Mouse (Mus musculus): ENCODE measurements around the gene Ttc39a. TPM values are rescaled to one million over a fixed set of nuclear protein-coding genes. Genes with fewer than 3 reads are reported as not detected.

Gene Ttc39a
- polyA plus RNA-seq, 1 experiment from 2014 or later = 2.0 TPM

DNA sequence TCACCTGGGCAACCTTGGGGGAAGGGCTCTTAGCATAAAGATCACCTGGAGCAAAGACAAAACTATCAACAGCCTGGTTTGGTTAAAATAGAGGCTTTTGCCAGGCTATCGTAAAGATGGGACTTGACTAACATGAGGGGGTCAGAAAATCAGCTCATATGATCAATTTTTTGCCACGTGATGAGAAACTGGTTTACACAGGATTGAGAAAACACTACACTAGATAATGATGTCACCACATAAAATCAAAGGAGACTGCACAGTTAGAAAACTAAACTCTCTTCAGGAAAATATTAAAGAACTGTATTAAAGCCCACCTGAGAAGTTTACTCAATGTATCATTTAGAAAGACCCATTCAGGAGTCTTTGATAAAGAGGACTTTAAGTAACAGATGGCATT is 68.7 kb downstream of the Ttc39a start:
- Histone ChIP-seq H3K9me3 (no peaks in the 10 kb centered on the region), H3K4me1 (peaks cover 28% of the 10 kb centered on the region), H3K4me2 (peak overlapping the region; percentile 64), H3K27ac (no peak overlapping the region), H3K4me3 (peak overlapping the region; percentile 97), H3K36me3 (replicated peaks) (no peaks in the 10 kb centered on the region), H3K27me3 (replicated peaks) (no peaks in the 10 kb centered on the region), H3K9ac (peak overlapping the region; percentile 2; the same call in 1 of the 2 replicates)
- ATAC-seq (replicated peaks) = no peak
- WGBS = 45% methylated on average over 2 of the region's 2 CpGs

DNA sequence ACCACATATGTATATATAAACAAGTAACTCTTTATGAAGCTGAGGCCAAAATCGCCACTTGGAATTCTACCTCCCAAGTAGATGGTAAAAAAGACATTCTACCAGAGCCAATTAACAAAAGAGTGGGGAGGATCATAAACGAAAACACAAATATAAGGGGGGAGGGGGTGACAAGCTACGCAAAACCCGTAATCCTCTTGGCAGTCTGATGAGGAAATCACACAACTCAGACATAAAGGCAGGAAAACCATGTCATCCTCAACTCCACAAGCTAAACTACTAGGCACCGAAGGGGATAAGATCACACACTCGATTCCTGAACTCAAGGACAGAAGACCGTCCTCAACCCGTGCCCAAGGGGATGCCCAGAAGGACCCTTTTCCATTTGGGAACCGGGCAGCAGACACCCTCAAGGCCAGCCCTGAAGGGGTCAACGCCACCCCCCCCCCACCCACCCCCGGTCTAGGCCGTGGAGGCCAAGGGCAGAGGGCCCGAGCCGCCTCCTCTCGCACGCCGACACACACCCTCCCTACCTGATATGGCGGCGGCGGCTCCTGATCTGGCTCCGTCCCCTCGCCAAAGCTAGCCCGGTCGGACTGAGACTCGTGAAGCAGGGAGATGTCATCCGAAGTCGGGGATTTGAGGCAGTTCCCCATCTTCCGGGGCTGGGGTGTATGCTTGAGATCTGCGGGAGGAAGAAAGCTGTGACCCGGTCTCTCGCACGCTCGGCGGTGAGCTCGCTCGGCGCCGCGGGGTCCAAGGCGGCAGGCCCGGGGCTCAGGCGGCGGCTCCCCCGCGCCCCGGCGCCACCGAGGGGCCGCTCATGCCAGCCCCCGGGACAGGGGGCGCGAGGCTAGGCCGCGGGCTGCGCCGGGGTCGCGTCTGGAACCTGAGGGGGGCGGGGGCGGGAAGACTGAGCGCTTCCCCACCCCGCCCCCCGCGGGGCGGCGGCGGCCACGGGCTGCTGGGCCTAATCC is 69.4 kb downstream of the Ttc39a start:
- WGBS = under 1% methylated on average over 57 of the region's 68 CpGs
- peaks cover 28% of the 10 kb centered on the region for H3K4me1 ChIP-seq
- H3K4me2 ChIP-seq = peak overlapping the region; percentile 64
- H3K4me3 ChIP-seq = peak overlapping the region; percentile 97
- peak overlapping the region; percentile 95 for H3K27ac ChIP-seq
- H3K36me3 ChIP-seq (replicated peaks) = no peaks in the 10 kb centered on the region
- H3K9me3 ChIP-seq = no peaks in the 10 kb centered on the region
- H3K27me3 ChIP-seq (replicated peaks) = no peaks in the 10 kb centered on the region
- ATAC-seq (replicated peaks) = peak; percentile 78
- peak overlapping the region; percentile 98 for H3K9ac ChIP-seq

DNA sequence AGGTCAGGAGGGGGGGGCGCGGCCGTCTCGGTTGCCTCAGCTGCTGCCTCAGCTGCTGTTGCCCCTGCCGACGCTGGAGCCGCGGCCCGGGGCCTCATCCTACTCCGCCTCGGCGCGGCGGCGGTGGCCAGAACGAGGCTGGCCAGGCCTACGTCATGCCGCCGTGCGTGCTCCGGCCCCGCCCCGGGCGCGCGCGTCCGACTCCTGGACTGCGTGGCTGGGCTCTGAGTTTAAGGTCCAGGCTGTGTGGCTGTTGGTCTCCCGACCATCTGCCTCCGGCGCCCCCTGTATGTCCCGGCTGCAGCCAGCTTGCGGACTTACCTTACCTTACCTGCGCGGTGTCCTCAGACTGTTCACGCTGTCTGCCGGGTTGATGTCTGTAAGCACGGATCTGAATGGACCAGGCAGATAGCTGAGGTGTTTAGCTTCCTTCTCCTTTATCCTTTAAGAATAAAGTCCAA is 70.2 kb downstream of the Ttc39a start:
- no peaks in the 10 kb centered on the region for H3K9me3 ChIP-seq
- H3K4me1 ChIP-seq = peaks cover 26% of the 10 kb centered on the region
- ATAC-seq (replicated peaks) = peak; percentile 100
- H3K27ac ChIP-seq = peak overlapping the region; percentile 95
- peak overlapping the region; percentile 98 for H3K9ac ChIP-seq
- H3K27me3 ChIP-seq (replicated peaks) = no peaks in the 10 kb centered on the region
- H3K4me2 ChIP-seq = peak overlapping the region; percentile 64
- peak overlapping the region; percentile 97 for H3K4me3 ChIP-seq
- no peaks in the 10 kb centered on the region for H3K36me3 ChIP-seq (replicated peaks)
- under 1% methylated on average over 38 of the region's 39 CpGs for WGBS

DNA sequence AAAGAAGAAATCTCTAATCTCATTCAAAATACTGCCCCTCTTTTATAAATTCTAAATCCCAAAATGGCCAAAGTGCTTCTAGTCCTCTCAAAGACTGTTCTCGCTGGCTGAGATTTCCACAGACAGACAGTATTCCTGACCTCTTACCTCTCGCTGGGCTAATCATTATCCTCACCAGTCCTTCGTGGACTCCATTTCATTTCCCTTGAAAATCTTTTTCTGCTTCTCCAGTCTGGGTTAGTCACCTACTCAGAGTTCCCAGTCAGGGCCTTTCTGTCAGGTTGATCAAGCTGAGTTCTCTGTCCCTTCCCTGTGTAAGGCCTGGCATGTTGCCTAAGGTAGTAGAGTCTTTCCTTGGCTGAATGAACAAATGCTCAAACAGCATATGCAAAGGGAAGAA is 71.0 kb downstream of the Ttc39a start:
- no peak for ATAC-seq (replicated peaks)

DNA sequence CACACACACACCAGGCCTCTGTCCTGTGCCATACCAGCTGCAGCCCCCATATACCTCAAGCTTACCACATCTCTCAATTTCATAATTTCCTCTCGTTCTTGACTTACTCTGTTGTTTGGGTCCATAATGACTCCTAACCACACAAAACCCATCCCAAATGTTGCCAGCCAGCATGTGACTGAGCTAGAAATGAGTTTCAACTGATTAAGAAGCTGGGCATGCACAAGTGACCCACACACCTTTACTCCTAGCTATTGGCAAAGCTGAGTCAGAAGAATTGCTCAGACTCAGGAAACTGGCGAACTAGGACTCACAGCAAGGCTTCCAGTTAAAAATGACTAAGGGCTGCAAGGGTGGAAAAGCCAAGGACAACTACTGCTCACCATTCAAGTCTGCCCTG is 75.0 kb downstream of the Ttc39a start:
- Histone ChIP-seq H3K4me1 (no peaks in the 10 kb centered on the region), H3K27me3 (replicated peaks) (no peaks in the 10 kb centered on the region), H3K36me3 (replicated peaks) (no peaks in the 10 kb centered on the region), H3K4me3 (no peak overlapping the region), H3K9ac (no peak overlapping the region), H3K9me3 (no peaks in the 10 kb centered on the region), H3K27ac (no peak overlapping the region), H3K4me2 (no peak overlapping the region)
- 78% methylated on average over 2 of the region's 2 CpGs for WGBS
- no peak for ATAC-seq (replicated peaks)

More for the DNA sequence above, 71.0 kb downstream of the Ttc39a start:
- Histone ChIP-seq H3K9me3 (no peaks in the 10 kb centered on the region), H3K4me1 (peaks cover 19% of the 10 kb centered on the region), H3K9ac (no peak overlapping the region), H3K4me3 (no peak overlapping the region), H3K27me3 (replicated peaks) (no peaks in the 10 kb centered on the region), H3K27ac (no peak overlapping the region), H3K36me3 (replicated peaks) (no peaks in the 10 kb centered on the region), H3K4me2 (no peak overlapping the region)
- WGBS = 87% methylated on average over 3 of the region's 3 CpGs

DNA sequence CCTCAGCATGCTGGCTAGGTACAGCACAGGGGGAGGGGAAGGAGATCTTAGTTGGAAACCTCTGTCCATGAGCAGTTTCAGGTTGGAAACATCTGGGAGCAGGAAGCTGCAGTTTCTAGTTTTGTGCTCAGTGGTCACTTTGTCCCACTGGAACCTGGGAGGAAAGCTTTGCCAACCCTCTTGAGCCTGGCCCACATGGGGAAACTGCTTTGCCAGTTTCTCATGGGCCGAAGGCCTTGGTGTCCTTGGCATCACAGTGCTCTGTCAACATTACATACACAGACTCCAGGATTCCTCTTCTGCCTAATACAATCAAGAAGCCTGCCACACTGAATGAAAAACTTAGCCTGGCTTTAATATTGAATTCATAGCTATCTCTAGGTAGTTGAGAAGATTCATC is 76.3 kb downstream of the Ttc39a start:
- Histone ChIP-seq H3K4me1 (no peaks in the 10 kb centered on the region), H3K27ac (no peak overlapping the region), H3K9ac (no peak overlapping the region), H3K4me2 (no peak overlapping the region), H3K36me3 (replicated peaks) (no peaks in the 10 kb centered on the region), H3K9me3 (no peaks in the 10 kb centered on the region), H3K4me3 (no peak overlapping the region), H3K27me3 (replicated peaks) (no peaks in the 10 kb centered on the region)
- 100% methylated on average over 1 of the region's 1 CpGs for WGBS
- ATAC-seq (replicated peaks) = no peak

DNA sequence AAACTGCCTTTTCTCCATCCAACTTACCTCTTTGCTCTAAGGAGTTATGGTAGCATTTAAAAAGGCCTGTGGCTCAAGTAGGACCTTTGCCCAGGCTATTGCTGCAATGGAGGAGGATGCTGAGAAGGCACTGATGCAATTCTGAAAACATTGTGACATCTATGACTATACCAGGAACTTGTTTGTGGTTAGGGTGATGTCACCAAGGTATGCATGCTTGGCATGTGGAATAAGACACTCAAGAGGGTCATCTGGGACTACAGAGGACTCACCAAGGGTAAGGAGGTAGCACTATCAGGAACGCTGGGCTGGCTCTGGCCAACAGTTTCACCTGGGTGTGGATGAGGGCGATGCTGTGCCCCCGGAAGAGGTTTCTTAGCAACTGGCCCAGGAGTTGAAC is 78.2 kb downstream of the Ttc39a start, which contains the start of gene Rnf11:
Gene Rnf11, minus strand, starts transcription at position 108 of the 400 bp plus-strand sequence.
- Histone ChIP-seq H3K27me3 (replicated peaks) (no peaks in the 10 kb centered on the region), H3K27ac (no peak within 1 kb of the TSS), H3K4me2 (no peak within 1 kb of the TSS), H3K9ac (no peak within 1 kb of the TSS), H3K9me3 (no peaks in the 10 kb centered on the region), H3K4me3 (no peak within 1 kb of the TSS), H3K36me3 (replicated peaks) (no peaks in the 10 kb centered on the region), H3K4me1 (no peaks in the 10 kb centered on the region)
- WGBS = 92% methylated on average over 3 of the region's 3 CpGs
- ATAC-seq (replicated peaks) = no peak

DNA sequence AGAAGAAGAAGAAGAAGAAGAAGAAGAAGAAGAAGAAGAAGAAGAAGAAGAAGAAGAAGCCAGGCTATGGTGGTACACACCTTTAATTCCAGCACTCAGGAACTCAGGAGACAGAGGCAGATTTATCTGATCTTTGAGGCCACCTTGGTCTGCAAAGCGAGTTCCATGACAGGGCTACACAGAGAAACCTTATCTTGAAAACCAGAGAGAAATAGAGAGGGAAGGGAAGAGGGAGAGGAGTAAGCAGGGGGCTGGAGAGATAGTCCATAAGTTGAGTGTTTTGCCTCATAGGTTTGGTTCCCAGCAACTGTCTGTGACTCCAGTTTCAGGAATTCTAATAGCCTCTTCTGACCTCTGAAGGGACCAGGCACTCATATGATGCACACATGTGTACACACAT is 82.4 kb downstream of the Ttc39a start:
- H3K9me3 ChIP-seq = no peaks in the 10 kb centered on the region
- H3K27me3 ChIP-seq (replicated peaks) = no peaks in the 10 kb centered on the region
- no peak overlapping the region for H3K27ac ChIP-seq
- no peaks in the 10 kb centered on the region for H3K4me1 ChIP-seq
- no peak overlapping the region for H3K4me2 ChIP-seq
- no peak for ATAC-seq (replicated peaks)
- H3K4me3 ChIP-seq = no peak overlapping the region
- no peaks in the 10 kb centered on the region for H3K36me3 ChIP-seq (replicated peaks)
- H3K9ac ChIP-seq = no peak overlapping the region
- 95% methylated on average over 1 of the region's 1 CpGs for WGBS

DNA sequence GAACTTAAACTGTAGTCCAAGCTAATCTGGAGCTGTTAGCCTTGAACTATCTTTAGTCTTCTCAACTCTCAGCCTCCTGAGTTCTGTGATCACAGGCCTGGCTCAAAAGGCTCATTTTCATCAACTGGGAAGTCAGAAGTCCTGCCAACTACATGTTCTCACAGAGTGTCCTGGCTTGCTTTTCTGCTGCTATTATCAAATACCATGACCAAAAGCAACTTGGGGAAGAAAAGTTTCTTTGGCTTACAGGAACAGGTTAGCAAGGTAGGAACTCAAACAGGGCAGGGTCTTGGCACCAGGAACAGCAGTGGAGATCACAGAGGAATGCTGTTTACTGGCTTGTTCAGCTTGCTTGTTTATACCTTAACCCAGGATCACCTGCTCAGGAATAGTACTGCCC is 87.2 kb downstream of the Ttc39a start:
- no peak for ATAC-seq (replicated peaks)
- Histone ChIP-seq H3K4me1 (no peaks in the 10 kb centered on the region), H3K36me3 (replicated peaks) (no peaks in the 10 kb centered on the region), H3K9me3 (no peaks in the 10 kb centered on the region), H3K27me3 (replicated peaks) (no peaks in the 10 kb centered on the region), H3K4me2 (no peak overlapping the region), H3K9ac (no peak overlapping the region), H3K27ac (no peak overlapping the region), H3K4me3 (no peak overlapping the region)

Other genes starting within 250 kb of the Ttc39a start
- gene Osbpl9, start 204.4 kb upstream of the Ttc39a start, polyA plus RNA-seq (2015; fragmentation: Nextera tagmentation; extraction: Ambion mirVana) = 74.0 and 75.0 TPM in 2 replicates
- 0.18 and 0.40 TPM in 2 replicates for gene Calr4, start 172.1 kb upstream of the Ttc39a start, polyA plus RNA-seq (2015; fragmentation: Nextera tagmentation; extraction: Ambion mirVana)
- 58.0 and 61.0 TPM in 2 replicates for gene Eps15, start 126.4 kb upstream of the Ttc39a start, polyA plus RNA-seq (2015; fragmentation: Nextera tagmentation; extraction: Ambion mirVana)
- gene Rnf11, start 78.1 kb downstream of the Ttc39a start, polyA plus RNA-seq (2015; fragmentation: Nextera tagmentation; extraction: Ambion mirVana) = 61.2 and 63.9 TPM in 2 replicates
- gene 4930522H14Rik, start 124.7 kb downstream of the Ttc39a start, polyA plus RNA-seq (2015; fragmentation: Nextera tagmentation; extraction: Ambion mirVana) = not detected in 2 replicates